Mouse (Mus musculus) lung, postnatal 0 days (tissue): Measurements from ENCODE around the gene Ptpn20.

ENCODE experiments used
- CTCF ChIP-seq: IDR thresholded peaks from 2 replicates; pipeline ENCODE4 v1.5.1; 2016; ENCODE audit warnings: antibody characterized with exemption, mild to moderate bottlenecking
- EP300 ChIP-seq: IDR thresholded peaks from 2 replicates; pipeline ENCODE4 v1.6.1; 2016; ENCODE audit warnings: antibody characterized with exemption, mild to moderate bottlenecking, control low read depth

DNA sequence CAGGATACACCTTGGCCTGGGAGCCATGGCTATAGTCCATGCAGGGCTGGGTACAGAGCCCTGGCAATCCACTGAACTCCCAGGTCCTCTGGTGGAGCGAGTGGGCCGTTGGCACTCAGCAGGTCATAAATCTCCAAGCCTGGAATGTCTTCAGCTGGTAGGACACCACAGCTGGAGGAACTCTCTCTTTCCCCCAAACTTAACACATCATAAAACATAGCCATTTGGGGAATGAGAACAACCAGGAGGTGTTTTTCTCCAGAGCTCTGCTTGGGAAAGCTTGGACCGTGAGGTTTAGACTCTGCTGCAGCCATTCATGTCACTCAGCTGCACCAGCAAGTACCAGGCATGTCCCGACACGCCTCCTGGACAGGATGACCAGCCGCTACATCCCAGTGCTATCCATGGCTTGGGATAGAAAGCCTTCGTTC is 68.5 kb downstream of the Ptpn20 start:
- TF ChIP-seq CTCF: no peak
- TF ChIP-seq EP300: no peak
